Mouse (Mus musculus): ENCODE data around the gene Olfr101.

Gene Olfr101

GRCm38 (mm10) chr17:37304213-37304612, at the start of gene Olfr101:
Gene Olfr101 (minus strand): TSS chr17:37304313.
- DNase-seq, result no peak

DNA sequence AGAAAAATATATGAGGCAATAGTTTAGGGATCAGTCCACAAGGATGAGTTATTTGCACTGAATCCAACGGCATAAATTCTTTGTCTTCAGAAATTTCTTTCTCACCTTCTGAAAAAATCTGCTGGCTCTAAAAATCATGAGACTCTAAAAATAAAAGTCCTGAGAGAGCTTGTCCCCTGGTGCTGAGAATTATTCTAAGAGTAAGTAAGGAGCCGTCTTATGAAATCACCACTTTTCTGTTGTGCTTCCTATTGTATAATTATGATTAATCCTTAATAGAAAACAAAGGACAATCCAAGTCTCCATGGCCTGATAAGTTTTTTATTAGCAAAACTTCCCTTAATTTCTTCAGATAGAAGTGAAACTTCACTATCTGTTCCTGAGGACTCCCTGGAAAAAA, 35.5 kb upstream of the Olfr101 start, which contains the start of gene Olfr103:
Gene Olfr103, minus strand, starts transcription at position 101 of the 400 bp plus-strand sequence.
- DNase-seq, result no peak

DNA sequence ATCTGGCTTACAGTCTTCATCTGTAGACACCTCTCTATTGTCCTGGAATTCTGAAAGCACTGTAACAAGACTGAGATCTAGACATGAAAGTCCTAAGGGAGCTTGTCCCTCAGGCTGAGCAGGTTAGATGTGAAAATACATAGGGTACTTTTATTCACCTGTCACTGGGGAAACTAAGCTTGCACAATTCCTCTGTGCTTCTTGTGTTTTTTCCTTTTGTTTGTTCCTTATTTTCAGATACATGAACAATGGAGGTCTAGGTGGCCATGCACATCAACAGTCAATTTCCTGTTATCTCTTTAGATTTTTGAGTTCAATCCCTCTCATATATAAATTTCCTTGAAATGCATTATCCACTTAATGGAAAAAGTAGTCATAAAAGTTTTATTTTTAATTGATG, 12.8 kb upstream of the Olfr101 start, which contains the start of gene Olfr102:
Gene Olfr102, minus strand, starts transcription at position 101 of the 400 bp plus-strand sequence.
- no peak for DNase-seq

DNA sequence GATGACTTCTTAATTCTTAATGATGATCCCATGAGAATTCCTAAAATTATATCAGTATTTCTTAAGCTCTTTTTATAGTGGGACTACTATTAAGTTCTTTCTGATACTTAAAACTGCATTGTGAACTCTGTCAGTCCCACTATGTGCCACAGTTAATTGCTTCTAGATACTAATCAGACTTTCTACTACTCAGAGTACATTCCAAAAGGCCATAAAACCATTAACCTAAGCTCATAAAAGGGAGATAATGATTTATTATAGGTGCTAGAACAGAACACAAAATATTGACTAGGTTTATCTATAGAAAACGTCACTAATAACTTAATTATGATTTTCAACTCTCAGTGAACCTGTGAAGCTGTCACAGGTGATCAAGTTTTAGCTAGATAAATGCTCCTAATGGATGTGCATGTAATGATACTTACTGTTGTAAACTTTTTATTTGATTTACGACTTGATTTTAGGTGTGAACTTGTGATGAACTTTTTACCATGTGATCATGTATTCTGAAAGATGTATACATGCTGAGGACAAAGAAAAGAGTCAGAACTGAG, 6.1 kb upstream of the Olfr101 start:
- DNase-seq, result no peak

- no peak for DNase-seq
Measured at GRCm38 (mm10) chr17:37308483-37308882, 4.4 kb upstream of the Olfr101 start.

DNA sequence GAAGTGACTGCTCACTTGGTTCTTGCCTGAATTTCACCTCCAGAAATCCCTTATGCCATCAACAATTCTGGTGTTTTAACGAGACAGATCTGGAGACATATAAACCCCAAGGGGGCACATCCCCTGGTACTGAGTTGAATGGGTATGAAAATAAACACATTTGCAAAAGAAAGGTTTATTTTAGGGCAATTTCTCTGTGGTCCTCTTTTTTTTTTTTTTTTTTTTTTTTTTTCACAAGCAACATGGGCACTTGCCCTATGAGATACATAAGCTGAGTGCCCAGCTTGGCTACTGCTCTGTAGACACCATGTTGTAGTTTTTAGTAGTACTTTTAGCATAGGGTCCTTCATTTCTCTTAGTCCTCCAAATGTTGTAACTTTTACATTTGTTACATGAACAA, 20.8 kb downstream of the Olfr101 start, which contains the start of gene Olfr99:
Gene Olfr99, minus strand, starts transcription at position 101 of the 400 bp plus-strand sequence.
- no peak for DNase-seq

- no peak for DNase-seq
Measured at GRCm38 (mm10) chr17:37280331-37280730, 23.8 kb downstream of the Olfr101 start.

- no peak for DNase-seq
Measured at GRCm38 (mm10) chr17:37276573-37276972, 27.5 kb downstream of the Olfr101 start.

- DNase-seq, result no peak
Measured at GRCm38 (mm10) chr17:37275626-37276248, 28.4 kb downstream of the Olfr101 start.

DNA sequence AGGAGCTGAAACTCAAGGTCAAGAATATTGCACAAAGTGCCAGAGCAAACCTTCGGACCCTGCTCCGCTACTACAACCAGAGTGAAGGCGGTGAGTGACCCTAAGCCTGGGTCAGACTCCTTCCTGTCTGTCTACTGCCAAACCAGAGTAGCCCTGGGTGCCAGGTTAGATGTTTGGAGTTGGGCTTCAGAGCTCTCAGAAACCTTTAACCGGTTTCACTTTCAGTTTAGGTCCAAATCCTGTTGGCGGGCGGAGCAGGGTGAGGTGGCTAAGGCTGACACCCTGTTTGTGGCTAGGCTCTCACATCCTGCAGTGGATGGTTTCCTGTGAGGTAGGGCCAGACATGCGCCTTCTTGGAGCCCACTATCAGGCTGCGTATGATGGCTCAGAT, 33.4 kb downstream of the Olfr101 start:
- DNase-seq, result peak; percentile 49 to 54

DNA sequence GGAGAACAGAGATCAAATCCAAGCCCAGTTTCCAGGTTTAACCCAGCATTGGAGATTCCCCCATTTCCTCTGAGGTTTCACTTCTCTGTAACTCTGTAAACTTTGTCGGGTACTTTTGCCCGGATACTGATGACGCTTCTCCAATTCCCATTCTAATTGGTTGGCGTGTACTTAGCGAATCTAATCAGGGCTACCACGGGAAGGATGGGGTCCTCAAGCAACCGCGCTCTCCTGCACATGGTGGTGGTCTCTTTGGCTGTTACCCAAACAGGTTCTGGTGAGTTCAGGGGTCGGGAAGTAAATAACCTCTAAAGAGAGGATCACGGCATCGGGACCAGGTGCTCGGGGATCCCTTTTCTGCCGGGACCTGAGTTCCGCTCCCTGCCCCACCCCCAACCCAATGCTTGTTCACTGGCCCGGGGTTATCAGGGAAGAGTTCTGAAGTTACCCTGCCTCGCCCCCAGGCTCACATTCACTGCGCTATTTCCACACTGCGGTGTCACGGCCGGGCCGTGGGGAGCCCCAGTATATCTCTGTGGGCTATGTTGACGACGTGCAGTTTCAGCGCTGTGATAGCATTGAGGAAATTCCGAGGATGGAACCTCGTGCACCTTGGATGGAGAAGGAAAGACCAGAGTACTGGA, 33.9 kb downstream of the Olfr101 start, which contains the start of gene H2-M3:
Gene H2-M3, plus strand, starts transcription at position 163 of the 644 bp plus-strand sequence.
- DNase-seq, result peak; percentile 51 to 92

- DNase-seq, result no peak
Measured at GRCm38 (mm10) chr17:37263626-37264025, 40.5 kb downstream of the Olfr101 start, which contains the start of gene Olfr98. Gene Olfr98 (minus strand): TSS chr17:37263749.

- DNase-seq, result peak in 1 of 2 experiments; percentile 6
Measured at GRCm38 (mm10) chr17:37250544-37250943, 53.6 kb downstream of the Olfr101 start.

DNA sequence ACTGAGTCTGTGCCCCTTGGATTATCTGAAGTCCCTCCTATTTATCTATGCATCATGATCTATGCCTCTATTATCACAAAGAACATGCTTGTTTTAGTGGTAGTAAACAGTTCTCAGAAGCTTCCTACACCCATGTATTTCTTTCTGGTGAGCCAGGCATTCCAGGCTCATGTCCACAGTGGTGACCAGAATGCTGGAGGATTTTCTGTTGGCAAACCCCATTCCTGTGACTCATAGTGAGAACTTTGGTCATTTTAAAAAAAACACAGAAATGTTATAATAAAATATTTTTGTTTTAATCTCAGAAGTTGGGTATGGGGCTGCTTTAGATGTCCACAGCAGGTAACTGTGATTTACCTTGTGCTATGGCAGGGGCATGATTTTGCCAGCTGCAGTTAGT, 54.7 kb downstream of the Olfr101 start:
- no peak for DNase-seq

Measured in lung, postnatal 4 days (tissue).